Mouse (Mus musculus) C2C12 (cell line): ENCODE measurements around the gene Arfgef2. TPM values are rescaled to one million over a fixed set of nuclear protein-coding genes. Genes with fewer than 3 reads are reported as not detected.

Source experiments
- H3K27me3 ChIP-seq: one replicate; pipeline ENCODE4 v1.6.1; 2011; ENCODE audit not compliant: control insufficient read depth, insufficient read depth, insufficient read length
- H3K36me3 ChIP-seq: one replicate; pipeline ENCODE4 v1.6.1; 2011; ENCODE audit not compliant: control insufficient read depth, insufficient read depth
- H3K4me3 ChIP-seq: one replicate; pipeline ENCODE4 v1.5.1; 2011; ENCODE audit warnings: mild to moderate bottlenecking, control low read depth; ENCODE audit not compliant: poor library complexity, insufficient read depth, severe bottlenecking
- H3K79me2 ChIP-seq: one replicate; pipeline ENCODE4 v1.6.1; 2011; ENCODE audit not compliant: control insufficient read depth, insufficient read depth
- H3K79me3 ChIP-seq: one replicate; pipeline ENCODE4 v1.6.1; 2011; ENCODE audit warnings: low read depth, control low read depth
- H3ac ChIP-seq: one replicate; pipeline ENCODE3; 2011; ENCODE audit warnings: low read depth; ENCODE audit not compliant: control insufficient read depth, insufficient read length
- CEBPB ChIP-seq: IDR thresholded peaks from one replicate; pipeline ENCODE4 v1.6.1; 2011; ENCODE audit warnings: low read depth, mild to moderate bottlenecking, control low read depth, moderate library complexity
- CTCF ChIP-seq: IDR thresholded peaks from one replicate; pipeline ENCODE4 v1.5.1; 2011; ENCODE audit not compliant: control insufficient read depth, insufficient read depth, insufficient read length
- FOSL1 ChIP-seq: IDR thresholded peaks from one replicate; pipeline ENCODE4 v1.8.0; 2011; ENCODE audit warnings: mild to moderate bottlenecking, low read length; ENCODE audit not compliant: poor library complexity, insufficient read depth, severe bottlenecking
- MAX ChIP-seq: IDR thresholded peaks from one replicate; pipeline ENCODE4 v1.6.1; 2011; ENCODE audit warnings: mild to moderate bottlenecking, control low read depth
- MYOD1 ChIP-seq: IDR thresholded peaks from one replicate; pipeline ENCODE4 v1.6.1; 2011; ENCODE audit warnings: low read depth; ENCODE audit not compliant: control insufficient read depth, insufficient read length
- MYOG ChIP-seq: IDR thresholded peaks from one replicate; pipeline ENCODE4 v1.6.1; 2011; ENCODE audit not compliant: control insufficient read depth, insufficient read length; ENCODE audit errors: extremely low read depth
- USF1 ChIP-seq: IDR thresholded peaks from one replicate; pipeline ENCODE4 v1.6.1; 2011; ENCODE audit warnings: low read depth, mild to moderate bottlenecking, control low read depth, moderate library complexity
- polyA plus RNA-seq: library from polyadenylated mRNA; unstranded; fragments of >200 nt; fragmentation: generic; extraction: Trizol; gene quantifications from one replicate; pipeline ENCODE4 v1.2.1, GENCODE M21; 2012; ENCODE audit warnings: missing spikeins

Arfgef2 gene
- polyA plus RNA-seq, 1 experiment: 8.2 TPM

- Histone ChIP-seq H3ac (no peak overlapping the region), H3K36me3 (no peaks in the 10 kb centered on the region), H3K4me3 (no peak overlapping the region), H3K27me3 (no peaks in the 10 kb centered on the region), H3K79me2 (peaks cover 43% of the 10 kb centered on the region), H3K79me3 (peaks cover 7% of the 10 kb centered on the region)
- TF ChIP-seq MYOG: no peak
- TF ChIP-seq CTCF: no peak
- no peak for TF ChIP-seq MAX
- TF ChIP-seq CEBPB: no peak
- no peak for TF ChIP-seq USF1
- no peak for TF ChIP-seq MYOD1
- no peak for TF ChIP-seq FOSL1
These were observed 13.2 kb downstream of the Arfgef2 start for GRCm38 (mm10) chr2:166818463-166819143.

- no peak overlapping the region for H3K4me3 ChIP-seq
- TF ChIP-seq USF1 (no peak), MYOD1 (no peak), MYOG (no peak), CEBPB (no peak), FOSL1 (no peak), MAX (no peak), CTCF (no peak)
- peaks cover 54% of the 10 kb centered on the region for H3K79me2 ChIP-seq
- no peaks in the 10 kb centered on the region for H3K36me3 ChIP-seq
- no peak overlapping the region for H3ac ChIP-seq
- no peaks in the 10 kb centered on the region for H3K27me3 ChIP-seq
- H3K79me3 ChIP-seq: peaks cover 7% of the 10 kb centered on the region
These were observed 14.5 kb downstream of the Arfgef2 start for GRCm38 (mm10) chr2:166819849-166820248.

- H3K4me3 ChIP-seq: no peak overlapping the region
- H3K27me3 ChIP-seq: no peaks in the 10 kb centered on the region
- H3K79me3 ChIP-seq: peaks cover 9% of the 10 kb centered on the region
- H3K36me3 ChIP-seq: no peaks in the 10 kb centered on the region
- no peak overlapping the region for H3ac ChIP-seq
- H3K79me2 ChIP-seq: peaks cover 64% of the 10 kb centered on the region
- TF ChIP-seq USF1 (no peak), CTCF (no peak), FOSL1 (no peak), MAX (no peak), CEBPB (no peak), MYOG (no peak), MYOD1 (no peak)
These were observed 15.5 kb downstream of the Arfgef2 start for GRCm38 (mm10) chr2:166820844-166821243.

DNA sequence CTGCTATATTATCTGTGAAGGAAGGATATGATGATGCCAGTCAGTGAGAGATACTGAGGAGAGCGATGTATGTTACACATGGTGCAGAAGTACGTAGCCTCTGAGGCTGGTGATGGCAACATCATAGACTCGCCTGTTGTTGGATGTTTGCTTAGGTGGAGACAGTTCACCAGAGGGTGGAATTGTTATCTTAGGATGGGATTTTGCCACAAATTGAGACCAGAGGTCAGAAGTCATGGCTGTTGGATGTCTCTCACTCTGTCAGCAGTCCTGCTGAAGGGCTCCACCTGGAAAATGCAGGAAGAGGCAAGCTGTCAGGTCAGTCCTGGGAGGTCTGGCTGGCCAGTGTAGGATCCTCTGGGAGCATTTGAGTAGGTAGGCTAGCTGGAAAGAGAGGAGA is 16.0 kb downstream of the Arfgef2 start:
- no peak overlapping the region for H3ac ChIP-seq
- no peaks in the 10 kb centered on the region for H3K27me3 ChIP-seq
- peaks cover 69% of the 10 kb centered on the region for H3K79me2 ChIP-seq
- no peaks in the 10 kb centered on the region for H3K36me3 ChIP-seq
- H3K79me3 ChIP-seq: peaks cover 10% of the 10 kb centered on the region
- TF ChIP-seq USF1: no peak
- TF ChIP-seq CEBPB: no peak
- H3K4me3 ChIP-seq: no peak overlapping the region

- H3K79me3 ChIP-seq: peaks cover 10% of the 10 kb centered on the region
- TF ChIP-seq MAX (no peak), USF1 (peak; percentile 19)
- H3K79me2 ChIP-seq: peaks cover 70% of the 10 kb centered on the region
- H3K4me3 ChIP-seq: no peak overlapping the region
- H3K36me3 ChIP-seq: no peaks in the 10 kb centered on the region
- no peak overlapping the region for H3ac ChIP-seq
- H3K27me3 ChIP-seq: no peaks in the 10 kb centered on the region
These were observed 16.9 kb downstream of the Arfgef2 start for GRCm38 (mm10) chr2:166822119-166822826.

DNA sequence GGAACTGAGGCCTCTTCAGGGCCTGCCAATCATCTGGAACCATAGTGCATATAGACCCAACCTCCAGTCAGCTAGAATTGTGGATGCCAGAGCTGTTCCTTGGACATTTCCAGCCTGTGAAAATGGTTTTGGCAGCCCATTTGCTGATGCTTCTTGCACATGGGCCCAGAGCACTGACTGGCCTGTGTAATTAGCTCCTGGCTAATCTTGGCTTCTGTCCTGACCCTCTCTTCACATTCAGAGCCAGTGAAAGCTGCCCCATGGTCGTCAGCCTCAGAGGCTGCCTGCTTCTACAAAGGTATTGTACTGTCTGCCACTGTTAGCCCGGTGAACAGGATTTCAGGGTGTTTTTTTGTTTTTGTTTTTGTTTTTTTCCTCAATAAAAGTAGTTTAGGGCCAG is 17.5 kb downstream of the Arfgef2 start:
- TF ChIP-seq MYOD1: no peak
- no peak for TF ChIP-seq CEBPB
- no peak for TF ChIP-seq MYOG
- no peak for TF ChIP-seq MAX
- no peak for TF ChIP-seq FOSL1
- TF ChIP-seq CTCF: no peak
- TF ChIP-seq USF1: no peak

GRCm38 (mm10) chr2:166824386-166824785 is 19.0 kb downstream of the Arfgef2 start:
- H3K79me2 ChIP-seq: peaks cover 51% of the 10 kb centered on the region
- H3K79me3 ChIP-seq: peaks cover 5% of the 10 kb centered on the region
- no peaks in the 10 kb centered on the region for H3K27me3 ChIP-seq
- TF ChIP-seq MAX: no peak
- TF ChIP-seq CEBPB: no peak
- no peak for TF ChIP-seq USF1
- TF ChIP-seq FOSL1: no peak
- TF ChIP-seq CTCF: no peak
- TF ChIP-seq MYOD1: no peak
- no peak for TF ChIP-seq MYOG
- no peak overlapping the region for H3K4me3 ChIP-seq
- H3K36me3 ChIP-seq: peaks cover 6% of the 10 kb centered on the region
- no peak overlapping the region for H3ac ChIP-seq

More for the DNA sequence above, 17.5 kb downstream of the Arfgef2 start:
- Histone ChIP-seq H3K36me3 (peaks cover 5% of the 10 kb centered on the region), H3ac (no peak overlapping the region), H3K27me3 (no peaks in the 10 kb centered on the region), H3K79me3 (peaks cover 8% of the 10 kb centered on the region), H3K79me2 (peaks cover 66% of the 10 kb centered on the region), H3K4me3 (no peak overlapping the region)
